Mouse (Mus musculus) left cerebral cortex, postnatal 10 days (tissue): Measurements from ENCODE around the gene Tcirg1. TPM values are rescaled to one million over a fixed set of nuclear protein-coding genes. Genes with fewer than 3 reads are reported as not detected.

ENCODE experiments used
- total RNA-seq, 2 experiments: library from RNA; stranded (reverse); gene quantifications; 2 replicates each; pipeline ENCODE4 v1.2.3; 2021

The Tcirg1 gene
- total RNA-seq, 2 experiments from 2014 or later = 14.2 to 22.4 TPM

Other genes starting within 250 kb of the Tcirg1 start
- 10 to 100 TPM; 10.1 TPM for gene Lrp5, start 220.6 kb downstream of the Tcirg1 start, total RNA-seq
- 10 to 100 TPM; 47.5 TPM for gene 1810055G02Rik, start 198.8 kb downstream of the Tcirg1 start, total RNA-seq
- 10 to 100 TPM; 56.2 to 62.9 TPM for gene Kmt5b, start 139.7 kb downstream of the Tcirg1 start, total RNA-seq
- 10 to 100 TPM; 77.3 to 93.0 TPM for gene Chka, start 55.4 kb downstream of the Tcirg1 start, total RNA-seq
- gene Ndufs8, start 5.6 kb upstream of the Tcirg1 start, total RNA-seq = 100 to 1,000 TPM; 123 to 130 TPM
- gene Aldh3b1, start 22.7 kb upstream of the Tcirg1 start, total RNA-seq = 1 to 10 TPM; 1.5 to 1.7 TPM
- 10 to 100 TPM; 15.0 to 16.3 TPM for gene Unc93b1, start 28.1 kb upstream of the Tcirg1 start, total RNA-seq
- gene Aldh3b3, start 51.5 kb upstream of the Tcirg1 start, total RNA-seq = not detected
- gene Aldh3b2, start 65.2 kb upstream of the Tcirg1 start, total RNA-seq = 1 to 10 TPM; 2.3 to 2.4 TPM
- 1 to 10 TPM; 1.7 to 1.8 TPM for gene Acy3, start 79.4 kb upstream of the Tcirg1 start, total RNA-seq
- gene Tbx10, start 85.6 kb upstream of the Tcirg1 start, total RNA-seq = not detected
- 10 to 100 TPM in 1 of 2 experiments, 1 to 10 TPM in 1; 9.7 to 11.2 TPM for gene Nudt8, start 93.4 kb upstream of the Tcirg1 start, total RNA-seq
- 1 to 10 TPM in 1 of 2 experiments, under 1 TPM in 1; 0.81 to 1.4 TPM for gene Gm49405, start 93.5 kb upstream of the Tcirg1 start, total RNA-seq
- 1 to 10 TPM; 3.3 to 4.1 TPM for gene Doc2g, start 96.2 kb upstream of the Tcirg1 start, total RNA-seq
- gene Ndufv1, start 105.7 kb upstream of the Tcirg1 start, total RNA-seq = 100 to 1,000 TPM; 209 to 221 TPM
- gene Gstp1, start 130.9 kb upstream of the Tcirg1 start, total RNA-seq = 100 to 1,000 TPM; 226 to 232 TPM
- 10 to 100 TPM; 21.7 to 24.2 TPM for gene Gstp2, start 138.9 kb upstream of the Tcirg1 start, total RNA-seq
- gene Gstp3, start 152.4 kb upstream of the Tcirg1 start, total RNA-seq = not detected
- not detected for gene Cabp2, start 174.4 kb upstream of the Tcirg1 start, total RNA-seq
- 10 to 100 TPM; 20.4 to 21.6 TPM for gene Cdk2ap2, start 190.0 kb upstream of the Tcirg1 start, total RNA-seq
- gene Pitpnm1, start 192.9 kb upstream of the Tcirg1 start, total RNA-seq = 100 to 1,000 TPM; 234 to 237 TPM
- gene Aip, start 218.7 kb upstream of the Tcirg1 start, total RNA-seq = 10 to 100 TPM; 74.2 to 83.5 TPM
- gene Gpr152, start 232.7 kb upstream of the Tcirg1 start, total RNA-seq = not detected
- under 1 TPM in 1 of 2 experiments, not detected in 1; 0.24 TPM for gene Cabp4, start 236.9 kb upstream of the Tcirg1 start, total RNA-seq
- 10 to 100 TPM; 80.4 to 92.7 TPM for gene Coro1b, start 241.5 kb upstream of the Tcirg1 start, total RNA-seq
- gene Ptprcap, start 246.5 kb upstream of the Tcirg1 start, total RNA-seq = 1 to 10 TPM in 1 of 2 experiments, under 1 TPM in 1; 0.65 to 2.0 TPM